Mouse (Mus musculus) cerebellum, postnatal 14 days (tissue): ENCODE results near the gene Dnm3.

ENCODE experiments used
- DNase-seq, 2 experiments: peaks; one replicate each; pipeline ENCODE4 v3.0.0; 2021; ENCODE audit warnings: mixed read lengths in 2 of 2

The Dnm3 gene

DNA sequence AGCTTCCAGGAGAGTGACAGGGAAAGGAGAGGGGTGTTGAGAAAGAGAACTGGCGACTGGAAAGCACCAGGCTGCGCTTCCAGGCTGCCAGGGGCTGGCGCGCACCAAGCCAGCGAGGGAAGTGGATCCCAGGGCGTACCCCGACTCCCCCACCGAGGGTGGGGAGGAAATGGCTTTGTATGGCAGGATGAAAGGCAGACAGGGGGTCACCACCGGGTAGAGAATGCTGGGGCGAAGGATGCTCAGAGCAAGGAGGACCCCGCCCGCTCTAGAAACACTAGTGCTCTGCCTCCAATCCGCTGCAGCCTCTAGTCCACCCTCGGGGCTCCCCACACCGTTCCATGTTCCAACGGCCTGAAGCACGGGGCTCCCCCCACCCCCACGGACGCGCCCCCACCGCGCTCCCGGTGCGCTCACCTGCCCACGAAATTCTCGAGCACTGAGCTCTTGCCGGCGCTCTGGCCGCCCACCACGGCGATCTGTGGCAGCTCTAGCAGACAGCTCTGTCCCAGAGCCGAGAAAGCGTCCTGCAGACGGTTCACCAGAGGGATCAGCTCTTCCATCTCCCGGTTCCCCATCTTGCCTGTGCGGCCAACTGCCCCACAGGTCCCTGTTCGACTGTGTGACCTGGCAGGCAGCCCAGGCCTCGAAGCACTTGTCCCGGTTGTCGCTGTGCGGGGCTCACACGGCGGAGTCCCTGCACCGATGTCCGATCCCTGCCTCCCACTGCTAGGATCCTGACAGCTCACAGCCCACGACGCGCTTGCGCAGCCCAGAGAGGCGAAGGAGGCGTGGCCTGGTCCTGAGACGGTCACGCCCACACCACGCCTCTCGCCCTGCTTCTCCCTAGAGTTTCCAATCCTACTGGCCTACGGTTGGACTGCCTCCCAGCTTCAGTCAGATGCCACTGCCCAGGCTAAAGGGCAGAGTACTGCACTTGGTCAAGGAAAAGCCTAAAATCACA, at the start of gene Dnm3:
Gene Dnm3, minus strand, starts transcription at position 789 of the 964 bp plus-strand sequence.
- DNase-seq = peak; percentile 94 to 95

DNA sequence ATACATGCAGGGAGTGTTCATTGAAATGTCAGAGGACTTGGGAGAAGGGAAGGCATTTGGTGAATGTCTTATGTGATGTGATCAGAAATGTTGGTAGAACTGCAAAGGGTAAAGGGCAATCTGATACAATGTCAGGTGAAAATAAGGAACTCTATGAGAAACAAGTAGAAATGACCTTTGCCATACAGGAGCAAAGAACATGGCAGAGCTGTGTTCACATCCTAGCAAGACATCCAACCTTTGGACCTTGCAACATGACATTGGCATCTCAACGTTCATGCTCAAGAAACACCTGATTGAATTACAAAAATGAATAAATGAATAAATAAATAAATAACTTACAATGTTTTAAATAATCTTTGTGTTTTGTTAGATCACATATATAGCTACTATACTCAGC, 37.3 kb upstream of the Dnm3 start:
- no peak for DNase-seq

- no peak for DNase-seq
Observed at GRCm38 (mm10) chr1:162510013-162510356, 32.2 kb upstream of the Dnm3 start.

GRCm38 (mm10) chr1:162509329-162510012, 31.6 kb upstream of the Dnm3 start:
- peak; percentile 4 to 6 for DNase-seq

DNA sequence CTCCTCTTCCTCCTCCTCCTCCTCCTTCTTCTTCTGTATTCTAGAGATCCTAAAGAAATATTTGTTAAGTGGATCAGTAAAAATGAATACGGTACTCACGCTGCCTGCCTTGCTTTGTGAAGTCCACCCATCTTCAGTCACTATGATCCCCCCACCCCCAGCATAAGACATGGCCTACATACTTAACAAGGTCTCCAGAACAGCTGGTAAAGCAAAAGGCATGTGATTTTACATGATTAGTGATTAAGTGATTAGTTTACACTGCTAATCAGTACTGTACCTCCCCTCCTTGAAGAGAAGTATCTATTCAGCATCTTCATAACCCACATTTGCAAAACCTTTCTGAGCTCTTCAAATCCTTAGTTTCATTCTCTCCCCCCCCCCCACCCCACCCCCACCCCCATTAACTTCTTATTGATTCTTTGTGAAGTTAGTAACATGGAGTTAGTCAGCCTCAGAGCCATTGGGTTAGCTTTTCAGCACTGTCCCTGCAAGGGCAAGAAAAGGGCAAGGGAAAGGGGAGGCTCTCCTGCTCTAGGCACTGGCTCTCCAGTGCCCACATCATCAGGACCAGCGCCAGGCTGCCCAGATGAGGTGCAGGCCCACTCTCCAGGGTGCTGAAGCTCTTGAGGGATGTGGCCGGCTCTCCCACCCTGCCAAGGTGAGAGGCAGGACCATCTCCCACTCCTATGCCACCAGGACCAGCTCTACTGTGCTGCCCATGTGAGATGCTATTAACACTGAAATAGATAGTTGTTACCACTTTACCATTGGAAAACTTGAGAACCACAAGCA, 30.6 kb upstream of the Dnm3 start:
- DNase-seq = no peak

DNA sequence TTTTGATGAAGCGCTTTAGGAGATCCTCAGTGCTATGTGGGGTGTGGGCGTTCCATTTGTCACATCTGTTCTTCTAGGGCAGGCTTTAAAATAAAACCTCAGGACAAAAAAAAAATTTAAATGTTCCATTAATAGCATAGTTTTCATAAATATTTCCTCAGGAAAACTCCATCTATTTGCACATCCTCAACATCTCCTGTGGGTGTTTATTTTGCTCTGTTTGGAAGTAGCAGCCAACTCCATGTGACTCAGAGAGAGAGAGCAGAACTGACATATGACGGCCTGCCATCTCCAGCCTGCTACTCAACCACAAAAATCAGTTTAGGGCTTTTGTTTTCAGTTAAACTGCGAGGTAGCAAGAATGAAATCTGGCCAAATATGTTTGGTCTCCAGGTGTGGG, 28.7 kb upstream of the Dnm3 start:
- no peak for DNase-seq

GRCm38 (mm10) chr1:162505649-162506048, 27.8 kb upstream of the Dnm3 start:
- no peak for DNase-seq

GRCm38 (mm10) chr1:162476531-162477080, 1.2 kb downstream of the Dnm3 start:
- peak in 1 of 2 experiments; percentile 25 for DNase-seq

DNA sequence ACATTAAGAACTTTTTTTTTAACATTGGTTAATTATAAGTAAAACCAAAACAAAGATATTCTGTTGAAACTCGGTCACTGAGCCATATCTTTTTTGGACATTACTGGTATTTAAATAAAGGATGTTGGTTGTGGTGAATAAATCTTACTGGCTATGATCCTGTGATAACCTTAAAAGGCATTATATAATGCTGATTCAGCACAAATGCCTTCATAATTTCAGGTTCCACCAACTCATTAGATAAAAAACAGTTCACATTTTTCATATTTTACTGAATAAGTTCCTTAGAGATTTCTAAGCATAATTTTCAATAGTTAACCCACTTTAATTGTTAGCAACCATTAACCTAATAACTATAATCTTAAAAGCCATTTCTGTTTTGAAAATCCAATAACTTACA, 4.9 kb downstream of the Dnm3 start:
- DNase-seq = no peak

GRCm38 (mm10) chr1:162471089-162471488, 6.7 kb downstream of the Dnm3 start:
- no peak for DNase-seq

- no peak for DNase-seq
Observed at GRCm38 (mm10) chr1:162469752-162470280, 8.0 kb downstream of the Dnm3 start.

DNA sequence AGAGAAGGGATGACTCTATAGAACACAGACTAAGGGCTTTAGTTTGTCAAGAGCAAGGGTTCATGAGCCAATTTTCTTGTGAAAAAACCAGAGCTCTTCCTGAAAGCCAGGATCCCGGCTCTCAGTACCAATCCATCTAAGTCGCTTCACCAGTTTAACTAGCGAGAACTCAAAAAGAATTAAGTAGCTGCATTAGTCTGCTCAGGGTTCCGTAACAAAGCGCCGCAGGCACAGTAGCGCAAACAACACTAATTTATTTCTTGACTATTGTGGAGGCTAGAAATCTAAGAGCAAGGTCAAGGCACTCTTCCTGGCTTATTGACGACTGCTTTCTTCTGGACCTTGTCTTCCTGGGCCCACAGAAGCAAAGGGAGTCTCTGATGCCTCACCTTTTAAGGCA, 14.2 kb downstream of the Dnm3 start:
- no peak for DNase-seq

- DNase-seq = peak; percentile 36 to 58
Observed at GRCm38 (mm10) chr1:162458711-162459110, 19.1 kb downstream of the Dnm3 start.

- no peak for DNase-seq
Observed at GRCm38 (mm10) chr1:162456861-162457260, 21.0 kb downstream of the Dnm3 start.

DNA sequence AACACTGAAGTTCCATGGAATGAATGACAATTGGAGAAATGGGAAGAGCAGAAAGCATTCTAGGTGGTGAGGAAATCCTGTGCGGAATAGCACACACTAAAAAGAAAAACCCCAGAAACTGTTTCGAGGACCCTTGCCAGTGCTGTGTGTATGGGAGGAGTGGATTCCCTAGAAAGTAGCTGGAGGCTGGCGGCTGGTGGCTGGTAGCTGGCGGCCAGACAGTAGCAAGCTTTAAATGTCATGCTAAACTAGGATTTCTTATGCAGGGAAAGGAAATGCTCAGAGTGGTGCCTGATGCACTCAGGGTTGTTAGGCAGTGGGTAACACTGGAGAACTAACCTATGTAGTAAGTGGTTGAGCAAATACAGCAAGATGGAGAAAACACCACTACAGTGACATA, 21.4 kb downstream of the Dnm3 start:
- DNase-seq = no peak

GRCm38 (mm10) chr1:162453578-162453977, 24.3 kb downstream of the Dnm3 start:
- DNase-seq = peak; percentile 68 to 73

- no peak for DNase-seq
Observed at GRCm38 (mm10) chr1:162453030-162453429, 24.8 kb downstream of the Dnm3 start.

GRCm38 (mm10) chr1:162449161-162449909, 28.5 kb downstream of the Dnm3 start:
- no peak for DNase-seq

DNA sequence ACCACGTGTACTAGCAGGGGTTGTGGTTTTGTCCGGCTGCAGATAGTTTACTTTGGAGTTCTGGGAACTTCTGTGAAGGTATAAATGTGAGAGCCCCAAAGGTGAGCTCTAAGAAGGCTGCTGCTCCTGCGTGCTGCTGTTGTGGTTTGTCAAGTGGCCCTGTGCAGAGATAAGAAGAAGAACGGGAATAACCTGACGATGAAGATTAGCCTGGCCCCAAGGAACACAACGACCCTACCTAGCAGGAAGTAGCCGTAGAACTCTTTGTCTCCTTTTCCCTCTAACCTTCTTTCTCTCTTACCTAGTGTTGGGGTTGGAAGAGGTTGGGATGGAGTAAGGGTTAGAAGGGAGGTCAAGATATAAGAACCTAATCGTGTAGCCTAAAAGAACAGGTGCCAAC, 33.0 kb downstream of the Dnm3 start:
- no peak for DNase-seq

GRCm38 (mm10) chr1:162439576-162439975, 38.3 kb downstream of the Dnm3 start:
- DNase-seq = no peak

DNA sequence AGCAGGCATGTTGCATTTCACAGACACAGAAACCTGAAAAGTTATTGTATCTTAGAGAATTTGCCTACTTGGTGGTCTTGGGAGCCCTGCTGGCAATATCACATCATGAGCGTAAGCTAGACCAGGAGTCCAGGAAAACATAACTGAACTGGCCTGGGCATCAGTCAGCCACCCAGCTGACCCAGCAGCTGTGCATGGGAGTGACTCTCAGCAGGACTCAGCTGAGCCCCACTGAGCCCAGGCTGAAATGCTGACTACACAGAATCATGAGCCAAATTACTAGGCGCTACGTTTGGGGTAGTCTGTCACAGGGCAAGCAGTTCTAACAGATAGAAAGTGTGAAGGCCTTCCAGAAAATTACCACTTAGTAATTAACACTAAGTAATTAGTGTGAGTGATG, 41.2 kb downstream of the Dnm3 start:
- peak; percentile 32 to 71 for DNase-seq

DNA sequence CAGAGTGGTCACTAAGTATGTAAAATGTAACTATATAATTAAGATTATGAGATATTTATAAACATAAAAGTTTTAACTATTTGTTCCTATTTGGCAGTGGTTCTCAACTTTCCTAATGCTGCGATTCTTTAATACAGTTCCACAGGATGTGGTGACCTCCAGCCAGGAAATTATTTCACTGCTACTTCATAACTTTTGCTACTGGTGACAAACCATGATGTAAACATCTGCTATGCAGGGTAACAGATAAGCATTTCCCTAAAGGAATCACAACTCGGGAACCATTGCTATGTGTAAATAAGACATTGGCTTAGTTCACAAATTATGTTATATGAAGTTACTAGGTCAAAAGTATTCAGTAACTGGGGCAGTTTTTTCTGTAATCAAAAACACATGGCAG, 48.9 kb downstream of the Dnm3 start:
- DNase-seq = no peak
